Mouse (Mus musculus) hindbrain, embryonic 13.5 days (tissue): ENCODE measurements around the gene Prkd2. TPM values are rescaled to one million over a fixed set of nuclear protein-coding genes. Genes with fewer than 3 reads are reported as not detected.
A peak's percentile ranks its signal among the peaks of the same experiment; 100 is the strongest.

Source experiments
- ATAC-seq: fragments of 200-750 bp; cut with Nextera tagmentation; 2 replicates; pipeline ENCODE4 v1.8.0; 2017; ENCODE audit warnings: moderate TSS enrichment; ENCODE audit not compliant: low FRiP score
- H3K27ac ChIP-seq: fragments of 300-500 bp; sonication (generic); 2 replicates; pipeline ENCODE4 v1.5.1; 2015; ENCODE audit warnings: inconsistent platforms, mild to moderate bottlenecking, moderate library complexity
- H3K27me3 ChIP-seq: fragments of 300-500 bp; sonication (generic); 2 replicates; pipeline ENCODE4 v1.6.1; 2015; ENCODE audit warnings: mild to moderate bottlenecking, inconsistent platforms
- H3K36me3 ChIP-seq: fragments of 300-500 bp; sonication (generic); 2 replicates; pipeline ENCODE4 v1.6.1; 2015; ENCODE audit warnings: mild to moderate bottlenecking, inconsistent platforms
- H3K4me1 ChIP-seq: fragments of 300-500 bp; sonication (generic); replicated peaks from 2 replicates; pipeline ENCODE4 v1.6.1; 2015; ENCODE audit warnings: inconsistent platforms
- H3K4me2 ChIP-seq: fragments of 300-500 bp; sonication (generic); 2 replicates; pipeline ENCODE4 v1.6.1; 2015; ENCODE audit warnings: inconsistent platforms, mild to moderate bottlenecking, moderate library complexity
- H3K4me3 ChIP-seq: fragments of 300-500 bp; sonication (generic); 2 replicates; pipeline ENCODE4 v1.5.1; 2015; ENCODE audit warnings: mild to moderate bottlenecking, inconsistent platforms
- H3K9ac ChIP-seq: fragments of 300-500 bp; sonication (generic); 2 replicates; pipeline ENCODE4 v1.6.1; 2015; ENCODE audit warnings: mild to moderate bottlenecking, inconsistent platforms
- H3K9me3 ChIP-seq: fragments of 300-500 bp; sonication (generic); 2 replicates; pipeline ENCODE4 v1.6.1; 2016; ENCODE audit warnings: inconsistent platforms
- WGBS: fragments of 180-500 bp; shearing (Covaris S2); methylation state at CpG from one replicate; pipeline ENCODE4 v1.1.7; 2015; 5-methylcytosine and 5-hydroxymethylcytosine counted together
- polyA plus RNA-seq: library from polyadenylated mRNA; unstranded; fragments of >200 nt; fragmentation: Nextera tagmentation; extraction: Ambion mirVana; gene quantifications from 2 replicates; pipeline ENCODE4 v1.2.1, GENCODE M21; 2015

Prkd2 gene
- polyA plus RNA-seq, 1 experiment from 2014 or later: 6.6 TPM

GRCm38 (mm10) chr7:16815351-16815941 is 27.3 kb upstream of the Prkd2 start, which contains the start of gene Strn4:
Strn4 (plus strand) TSS chr7:16815889.
- peak within 1 kb of the TSS; percentile 100 for H3K9ac ChIP-seq
- peak within 1 kb of the TSS; percentile 100 for H3K27ac ChIP-seq
- peak within 1 kb of the TSS; percentile 95 for H3K4me2 ChIP-seq
- no peaks in the 10 kb centered on the region for H3K9me3 ChIP-seq
- H3K4me1 ChIP-seq: peaks cover 87% of the 10 kb centered on the region
- peaks cover 19% of the 10 kb centered on the region for H3K27me3 ChIP-seq
- H3K4me3 ChIP-seq: peak within 1 kb of the TSS; percentile 95
- H3K36me3 ChIP-seq: peaks cover 4% of the 10 kb centered on the region; the same call in 1 of the 2 replicates
- peak; percentile 82 for ATAC-seq
- 0% methylated on average over 1 of the region's 1 CpGs for WGBS

- Histone ChIP-seq H3K36me3 (peaks cover 4% of the 10 kb centered on the region; the same call in 1 of the 2 replicates), H3K27me3 (peaks cover 13% of the 10 kb centered on the region), H3K9me3 (no peaks in the 10 kb centered on the region), H3K4me1 (peaks cover 87% of the 10 kb centered on the region), H3K9ac (peak overlapping the region; percentile 100), H3K4me3 (peak overlapping the region; percentile 95), H3K27ac (peak overlapping the region; percentile 100), H3K4me2 (peak overlapping the region; percentile 95)
- peak; percentile 75 for ATAC-seq
- under 1% methylated on average over 44 of the region's 55 CpGs for WGBS
Measured at GRCm38 (mm10) chr7:16816078-16816474, 26.6 kb upstream of the Prkd2 start.

GRCm38 (mm10) chr7:16816475-16817122 is 26.1 kb upstream of the Prkd2 start, which contains the start of gene Fkrp:
Fkrp (minus strand) TSS chr7:16816732.
- Histone ChIP-seq H3K4me2 (peak within 1 kb of the TSS; percentile 95), H3K4me3 (peak within 1 kb of the TSS; percentile 95), H3K27me3 (peaks cover 8% of the 10 kb centered on the region)

DNA sequence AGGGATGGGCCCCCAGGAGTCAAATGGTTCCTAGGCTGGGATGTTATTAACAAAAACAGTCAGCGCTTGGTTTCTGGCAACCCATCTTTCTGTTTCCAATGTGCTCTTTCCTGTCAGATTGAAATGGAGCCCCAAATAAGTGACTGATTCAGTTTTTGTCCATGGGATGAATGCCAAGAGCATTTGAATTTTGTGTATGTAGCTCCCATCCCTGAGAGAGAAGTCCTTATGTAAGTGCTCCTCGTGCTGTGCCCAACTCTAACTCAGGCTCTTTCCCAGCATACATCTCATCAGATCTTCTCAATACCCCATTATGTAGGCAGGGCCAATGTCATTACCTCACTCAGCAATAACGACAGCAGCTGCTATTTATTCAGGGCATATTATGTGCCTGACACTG is 25.0 kb upstream of the Prkd2 start:
- H3K4me3 ChIP-seq: peak overlapping the region; percentile 95
- peak overlapping the region; percentile 100 for H3K9ac ChIP-seq
- ATAC-seq: no peak
- peaks cover 6% of the 10 kb centered on the region for H3K36me3 ChIP-seq
- H3K27me3 ChIP-seq: no peaks in the 10 kb centered on the region; the same call in 1 of the 2 replicates
- H3K27ac ChIP-seq: peak overlapping the region; percentile 100
- peaks cover 87% of the 10 kb centered on the region for H3K4me1 ChIP-seq
- H3K9me3 ChIP-seq: no peaks in the 10 kb centered on the region
- H3K4me2 ChIP-seq: peak overlapping the region; percentile 95
- WGBS: 37% methylated on average over 3 of the region's 3 CpGs

More at GRCm38 (mm10) chr7:16816475-16817122, 26.1 kb upstream of the Prkd2 start, which contains the start of gene Fkrp:
- ATAC-seq: peak; percentile 35
- no peaks in the 10 kb centered on the region for H3K9me3 ChIP-seq
- peaks cover 4% of the 10 kb centered on the region; the same call in 1 of the 2 replicates for H3K36me3 ChIP-seq
- peaks cover 87% of the 10 kb centered on the region for H3K4me1 ChIP-seq
- peak within 1 kb of the TSS; percentile 100 for H3K9ac ChIP-seq
- peak within 1 kb of the TSS; percentile 100 for H3K27ac ChIP-seq
- WGBS: under 1% methylated on average over 32 of the region's 64 CpGs

- H3K36me3 ChIP-seq: peaks cover 22% of the 10 kb centered on the region
- peaks cover 73% of the 10 kb centered on the region for H3K4me1 ChIP-seq
- H3K9me3 ChIP-seq: no peaks in the 10 kb centered on the region
- peak overlapping the region; percentile 4 for H3K9ac ChIP-seq
- 79% methylated on average over 5 of the region's 5 CpGs for WGBS
- no peak overlapping the region for H3K4me3 ChIP-seq
- no peak overlapping the region for H3K27ac ChIP-seq
- ATAC-seq: no peak
- peak overlapping the region; percentile 23; the same call in 1 of the 2 replicates for H3K4me2 ChIP-seq
- no peaks in the 10 kb centered on the region for H3K27me3 ChIP-seq
Measured at GRCm38 (mm10) chr7:16819794-16820193, 22.9 kb upstream of the Prkd2 start.

GRCm38 (mm10) chr7:16820271-16820763 is 22.4 kb upstream of the Prkd2 start:
- Histone ChIP-seq H3K9me3 (no peaks in the 10 kb centered on the region), H3K4me1 (peaks cover 67% of the 10 kb centered on the region), H3K36me3 (peaks cover 27% of the 10 kb centered on the region), H3K9ac (peak overlapping the region; percentile 4; the same call in 1 of the 2 replicates), H3K27me3 (no peaks in the 10 kb centered on the region), H3K4me3 (no peak overlapping the region), H3K27ac (no peak overlapping the region), H3K4me2 (peak overlapping the region; percentile 23; the same call in 1 of the 2 replicates)
- no peak for ATAC-seq
- WGBS: 75% methylated on average over 5 of the region's 5 CpGs

- WGBS: 32% methylated on average over 3 of the region's 3 CpGs
- Histone ChIP-seq H3K4me1 (peaks cover 63% of the 10 kb centered on the region), H3K9ac (peak overlapping the region; percentile 49; the same call in 1 of the 2 replicates), H3K4me2 (no peak overlapping the region), H3K27me3 (no peaks in the 10 kb centered on the region), H3K36me3 (peaks cover 35% of the 10 kb centered on the region), H3K4me3 (no peak overlapping the region), H3K9me3 (no peaks in the 10 kb centered on the region), H3K27ac (peak overlapping the region; percentile 25; the same call in 1 of the 2 replicates)
- ATAC-seq: no peak
Measured at GRCm38 (mm10) chr7:16821091-16821490, 21.6 kb upstream of the Prkd2 start.

- no peaks in the 10 kb centered on the region for H3K27me3 ChIP-seq
- H3K9ac ChIP-seq: 0 out of 2 replicates have a peak overlapping the region, but pooled peaks have one; percentile 49
- H3K4me3 ChIP-seq: no peak overlapping the region
- peaks cover 69% of the 10 kb centered on the region for H3K4me1 ChIP-seq
- H3K27ac ChIP-seq: no peak overlapping the region
- 79% methylated on average over 4 of the region's 4 CpGs for WGBS
- no peak overlapping the region for H3K4me2 ChIP-seq
- H3K9me3 ChIP-seq: no peaks in the 10 kb centered on the region
- H3K36me3 ChIP-seq: peaks cover 41% of the 10 kb centered on the region
- no peak for ATAC-seq
Measured at GRCm38 (mm10) chr7:16821669-16822101, 21.0 kb upstream of the Prkd2 start.

- Histone ChIP-seq H3K9me3 (no peaks in the 10 kb centered on the region), H3K27ac (no peak overlapping the region), H3K27me3 (no peaks in the 10 kb centered on the region), H3K4me1 (peaks cover 49% of the 10 kb centered on the region), H3K9ac (peak overlapping the region; percentile 24; the same call in 1 of the 2 replicates), H3K4me2 (no peak overlapping the region), H3K4me3 (no peak overlapping the region), H3K36me3 (peaks cover 61% of the 10 kb centered on the region)
- no peak for ATAC-seq
- WGBS: 83% methylated on average over 5 of the region's 5 CpGs
Measured at GRCm38 (mm10) chr7:16823734-16824133, 19.0 kb upstream of the Prkd2 start.

GRCm38 (mm10) chr7:16825785-16826184 is 16.9 kb upstream of the Prkd2 start:
- 86% methylated on average over 10 of the region's 10 CpGs for WGBS
- ATAC-seq: no peak
- no peak overlapping the region for H3K9ac ChIP-seq

GRCm38 (mm10) chr7:16826571-16826970 is 16.1 kb upstream of the Prkd2 start:
- WGBS: 87% methylated on average over 5 of the region's 5 CpGs
- Histone ChIP-seq H3K9me3 (no peaks in the 10 kb centered on the region), H3K27me3 (no peaks in the 10 kb centered on the region), H3K4me2 (no peak overlapping the region), H3K4me3 (no peak overlapping the region), H3K27ac (no peak overlapping the region), H3K36me3 (peaks cover 90% of the 10 kb centered on the region), H3K9ac (no peak overlapping the region), H3K4me1 (peaks cover 21% of the 10 kb centered on the region)
- no peak for ATAC-seq

More at GRCm38 (mm10) chr7:16825785-16826184, 16.9 kb upstream of the Prkd2 start:
- Histone ChIP-seq H3K36me3 (peaks cover 82% of the 10 kb centered on the region), H3K4me3 (no peak overlapping the region), H3K4me1 (peaks cover 29% of the 10 kb centered on the region), H3K27me3 (no peaks in the 10 kb centered on the region), H3K4me2 (no peak overlapping the region), H3K27ac (no peak overlapping the region), H3K9me3 (no peaks in the 10 kb centered on the region)

DNA sequence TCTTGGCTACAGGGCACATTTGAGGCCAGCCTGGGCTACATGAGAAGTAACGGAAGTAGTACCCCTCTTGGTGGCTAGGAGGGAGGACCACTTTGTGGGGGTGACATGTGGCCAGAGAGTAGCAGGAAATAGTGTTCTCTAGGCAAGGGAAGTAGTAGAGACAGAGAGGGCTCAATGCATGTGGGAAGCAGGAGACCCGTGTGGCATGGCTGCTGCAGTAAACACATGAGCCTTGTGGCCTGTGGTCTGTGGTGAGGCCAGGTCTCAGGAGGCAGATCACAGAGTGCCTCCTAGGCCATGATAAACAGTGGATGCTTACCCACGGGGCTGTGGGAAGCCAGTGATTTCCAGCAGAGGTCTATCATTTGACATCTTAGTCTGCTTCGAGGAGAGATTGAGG is 15.4 kb upstream of the Prkd2 start:
- no peak overlapping the region for H3K4me2 ChIP-seq
- peaks cover 14% of the 10 kb centered on the region for H3K4me1 ChIP-seq
- H3K27ac ChIP-seq: no peak overlapping the region
- no peaks in the 10 kb centered on the region for H3K27me3 ChIP-seq
- H3K9ac ChIP-seq: 0 out of 2 replicates have a peak overlapping the region, but pooled peaks have one; percentile 39
- 88% methylated on average over 4 of the region's 4 CpGs for WGBS
- no peak for ATAC-seq
- H3K36me3 ChIP-seq: peaks cover 97% of the 10 kb centered on the region
- no peaks in the 10 kb centered on the region for H3K9me3 ChIP-seq
- H3K4me3 ChIP-seq: no peak overlapping the region
